Mouse (Mus musculus): Measurements from ENCODE around the gene Nsd2.

Gene Nsd2

DNA sequence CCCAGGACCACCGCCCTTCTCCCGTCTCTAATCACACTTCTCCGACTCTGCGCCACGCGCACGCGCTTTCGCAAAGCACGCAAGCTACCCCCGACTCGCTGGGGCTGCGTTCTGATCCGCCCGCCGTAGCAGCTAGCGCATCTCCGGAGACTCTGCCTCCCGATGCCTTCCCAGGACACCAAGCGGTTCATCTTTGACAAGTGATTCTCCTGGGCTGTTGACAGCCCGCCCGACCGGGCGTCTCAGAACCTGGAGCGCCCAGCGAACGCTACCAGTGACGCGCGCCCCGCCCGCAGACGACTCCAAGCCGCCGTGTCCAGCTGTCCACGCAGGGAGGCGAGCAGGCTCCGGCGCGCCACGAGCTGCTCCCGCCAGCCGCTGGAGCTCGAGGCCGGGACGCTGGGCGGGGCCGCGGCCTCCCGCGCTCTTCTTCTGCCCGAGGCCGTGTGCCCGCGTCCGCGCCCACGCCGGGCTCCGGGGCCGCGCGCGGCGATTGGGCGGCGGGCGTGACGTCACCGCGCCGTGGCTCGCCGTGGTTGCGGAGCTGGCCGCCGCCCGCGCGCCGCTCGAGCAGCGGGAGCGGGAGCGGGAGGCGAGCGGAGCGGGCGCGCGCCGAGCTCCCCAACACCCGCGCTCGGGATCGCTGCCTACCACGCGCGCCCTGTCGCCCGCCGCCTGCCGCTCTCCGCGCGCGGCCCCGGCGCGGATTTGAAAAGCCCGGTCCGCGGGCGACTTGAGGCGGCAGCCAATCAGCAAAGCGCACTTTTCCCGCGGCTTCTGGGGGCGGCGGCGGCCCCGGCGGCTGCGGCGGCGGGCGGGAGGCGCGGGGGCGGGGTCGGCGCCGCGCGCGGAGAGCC is at the start of gene Nsd2:
TSS of gene Nsd2 (plus strand) at position 850 of the 857 bp plus-strand sequence.
- in situ Hi-C loops (cut with MboI, MseI) = no loop called here

- in situ Hi-C loops (cut with MboI, MseI) = no loop called here
Measured at GRCm38 (mm10) chr5:33777195-33777594, 43.3 kb upstream of the Nsd2 start.

- in situ Hi-C loops (cut with MboI, MseI) = no loop called here
Measured at GRCm38 (mm10) chr5:33781964-33782344, 38.6 kb upstream of the Nsd2 start.

- in situ Hi-C loops (cut with MboI, MseI) = no loop called here
Measured at GRCm38 (mm10) chr5:33782345-33782998, 38.1 kb upstream of the Nsd2 start, which contains the start of gene Letm1. Letm1 (minus strand) TSS chr5:33782817.

GRCm38 (mm10) chr5:33782999-33783390 is 37.5 kb upstream of the Nsd2 start:
- in situ Hi-C loops (cut with MboI, MseI) = no loop called here

- in situ Hi-C loops (cut with MboI, MseI) = no loop called here
Measured at GRCm38 (mm10) chr5:33791912-33792643, 28.4 kb upstream of the Nsd2 start.

DNA sequence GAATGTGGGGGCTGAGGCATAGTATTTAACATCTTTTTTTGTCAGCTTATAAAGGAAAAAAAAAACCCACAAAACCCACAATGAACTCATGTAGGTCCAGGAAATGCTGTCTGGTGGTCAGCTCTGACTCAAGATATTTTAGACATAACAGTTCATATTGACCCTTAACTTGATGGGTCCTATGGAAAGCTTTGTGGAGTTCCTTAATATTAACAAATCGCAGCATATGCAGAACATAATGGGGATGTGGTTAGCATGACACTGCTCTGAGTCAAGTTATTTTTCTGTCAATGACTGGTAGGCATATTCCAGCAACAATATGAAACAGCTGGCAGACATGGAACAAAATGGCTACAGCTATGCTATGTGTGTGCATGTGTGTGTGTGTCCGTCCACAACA is 17.2 kb upstream of the Nsd2 start:
- in situ Hi-C loops (cut with MboI, MseI) = no loop called here

DNA sequence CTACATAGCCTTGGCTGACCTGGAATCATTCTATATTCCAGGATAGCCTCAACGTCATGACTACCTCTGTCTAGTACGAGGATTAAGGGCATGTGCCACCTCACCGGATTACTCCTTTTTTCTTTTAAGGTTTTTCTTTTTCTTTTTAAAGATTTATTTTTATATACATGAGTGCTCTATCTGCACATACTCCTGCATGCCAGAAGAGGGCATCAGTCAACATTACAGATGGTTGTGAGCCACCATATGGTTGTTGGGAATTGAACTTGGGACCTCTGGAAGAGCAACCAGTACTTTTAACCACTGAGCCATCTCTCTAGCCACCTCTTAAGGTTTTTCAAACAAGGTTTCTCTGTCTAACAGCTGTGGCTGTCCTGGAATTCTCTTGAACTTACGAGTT is 9.0 kb upstream of the Nsd2 start:
- in situ Hi-C loops (cut with MboI, MseI) = no loop called here

GRCm38 (mm10) chr5:33816008-33816725 is 4.4 kb upstream of the Nsd2 start:
- in situ Hi-C loops (cut with MboI, MseI) = no loop called here

GRCm38 (mm10) chr5:33818104-33818503 is 2.4 kb upstream of the Nsd2 start:
- in situ Hi-C loops (cut with MboI, MseI) = no loop called here

GRCm38 (mm10) chr5:33819141-33819875 is 1.2 kb upstream of the Nsd2 start:
- in situ Hi-C loops (cut with MboI, MseI) = no loop called here

- in situ Hi-C loops (cut with MboI, MseI) = no loop called here
Measured at GRCm38 (mm10) chr5:33820733-33821621, 452 bp downstream of the Nsd2 start.

DNA sequence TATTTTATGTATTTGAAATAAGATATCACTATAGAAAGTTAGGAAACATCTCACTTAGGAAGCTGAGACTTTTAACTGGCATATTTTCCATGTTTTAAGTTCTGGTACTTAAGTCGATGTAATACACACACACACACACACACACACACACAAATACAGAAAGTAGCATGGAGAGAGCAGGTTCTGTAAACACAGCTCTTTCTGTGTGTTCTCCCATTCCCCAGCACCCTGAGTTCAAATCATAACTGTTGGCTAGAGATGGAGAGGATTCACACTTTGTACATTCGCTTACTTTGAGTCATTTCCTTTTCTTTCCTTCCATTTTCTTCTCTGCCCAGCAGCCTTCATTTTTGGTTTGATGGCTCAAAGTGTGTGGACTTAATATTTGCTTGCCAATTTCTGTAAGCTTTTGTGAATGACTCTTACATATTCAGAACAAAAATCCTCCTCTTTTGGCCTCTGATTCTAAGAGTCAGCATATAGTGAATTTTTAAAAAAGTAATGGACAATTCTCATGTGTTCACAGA is 1.4 kb downstream of the Nsd2 start:
- in situ Hi-C loops (cut with MboI, MseI) = no loop called here

GRCm38 (mm10) chr5:33822456-33822855 is 1.9 kb downstream of the Nsd2 start:
- in situ Hi-C loops (cut with MboI, MseI) = no loop called here

DNA sequence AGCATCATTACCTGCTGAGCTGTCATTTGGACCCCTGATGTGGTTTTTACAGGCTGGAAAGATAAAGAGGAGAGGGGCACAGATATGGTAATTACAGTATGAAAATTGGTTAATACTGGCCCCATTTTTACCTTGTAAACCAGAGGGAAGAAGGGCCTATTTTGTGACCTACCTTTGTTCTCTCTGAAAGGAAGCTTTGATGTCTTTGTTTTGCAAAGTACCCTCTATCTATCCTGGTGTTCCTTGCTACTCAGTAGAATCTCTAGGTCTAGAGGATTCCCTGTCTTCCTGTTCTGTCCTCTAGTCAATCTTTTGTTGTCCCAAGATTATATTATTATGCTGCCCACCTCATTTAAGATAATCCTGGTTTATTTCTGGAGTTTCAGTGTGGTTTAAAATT is 5.5 kb downstream of the Nsd2 start:
- in situ Hi-C loops (cut with MboI, MseI) = no loop called here

- in situ Hi-C loops (cut with MboI, MseI) = no loop called here
Measured at GRCm38 (mm10) chr5:33828107-33828506, 7.6 kb downstream of the Nsd2 start.

GRCm38 (mm10) chr5:33829958-33830357 is 9.4 kb downstream of the Nsd2 start:
- in situ Hi-C loops (cut with MboI, MseI) = no loop called here

DNA sequence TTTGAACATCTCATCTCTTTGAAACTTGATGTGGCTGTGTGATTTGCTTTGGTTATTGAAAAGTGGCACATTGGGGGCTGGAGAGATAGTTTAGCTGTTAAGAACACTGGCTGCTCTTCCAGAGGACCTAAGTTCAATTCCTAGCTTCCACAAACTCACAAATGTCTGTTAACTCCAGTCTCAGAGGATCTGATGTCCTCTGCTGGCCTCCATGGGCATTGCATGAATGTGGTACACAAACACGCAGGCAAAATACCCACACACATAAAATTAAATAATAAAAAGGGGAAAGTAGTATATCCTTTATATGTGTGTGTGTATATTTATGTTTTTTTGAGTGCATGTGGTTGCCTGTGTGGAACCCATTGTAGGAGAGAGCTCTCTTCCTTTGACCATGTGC is 10.3 kb downstream of the Nsd2 start:
- in situ Hi-C loops (cut with MboI, MseI) = no loop called here

GRCm38 (mm10) chr5:33841331-33841730 is 20.8 kb downstream of the Nsd2 start:
- in situ Hi-C loops (cut with MboI, MseI) = no loop called here

DNA sequence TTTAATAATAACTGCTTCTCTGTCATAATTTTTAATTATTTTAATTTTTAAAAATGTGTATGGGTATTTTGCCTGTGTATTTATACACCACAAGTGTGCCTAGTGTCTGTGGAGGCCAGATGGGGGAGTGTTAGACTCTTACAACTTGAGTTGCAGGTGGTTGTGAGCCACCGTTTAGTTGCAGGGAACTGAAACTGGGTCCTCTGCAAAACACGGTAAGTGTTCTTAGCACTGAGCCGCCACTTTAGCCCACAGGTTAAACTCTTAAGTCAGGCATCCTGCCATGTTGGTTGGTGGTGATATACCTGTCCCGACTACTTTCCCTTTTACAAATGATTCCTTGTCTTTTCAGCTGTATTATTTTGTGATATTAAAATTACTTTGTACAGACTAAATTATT is 22.0 kb downstream of the Nsd2 start:
- in situ Hi-C loops (cut with MboI, MseI) = no loop called here

Measured in T-helper 1 cell (primary cell).